Mouse (Mus musculus) intestine, postnatal 0 days (tissue): ENCODE data around the gene Smim23. TPM values are rescaled to one million over a fixed set of nuclear protein-coding genes. Genes with fewer than 3 reads are reported as not detected.
A peak's percentile ranks its signal among the peaks of the same experiment; 100 is the strongest.

Experiments
- ATAC-seq: fragments of 200-750 bp; cut with Nextera tagmentation; 2 replicates; pipeline ENCODE4 v1.8.0; 2017; ENCODE audit warnings: mild to moderate bottlenecking, moderate TSS enrichment, moderate library complexity
- H3K27ac ChIP-seq: fragments of 300-500 bp; sonication (generic); 2 replicates; pipeline ENCODE4 v1.5.1; 2014; ENCODE audit warnings: mild to moderate bottlenecking, low read depth, low read length, moderate library complexity
- H3K27me3 ChIP-seq: fragments of 300-500 bp; sonication (generic); replicated peaks from 2 replicates; pipeline ENCODE4 v1.6.1; 2014; ENCODE audit warnings: low read length, mixed read lengths; ENCODE audit not compliant: control insufficient read depth, insufficient read depth
- H3K36me3 ChIP-seq: fragments of 300-500 bp; sonication (generic); 2 replicates; pipeline ENCODE4 v1.6.1; 2014; ENCODE audit warnings: mild to moderate bottlenecking, moderate library complexity; ENCODE audit not compliant: control insufficient read depth, insufficient read depth
- H3K4me1 ChIP-seq: fragments of 300-500 bp; sonication (generic); replicated peaks from 2 replicates; pipeline ENCODE4 v1.6.1; 2014; ENCODE audit warnings: antibody characterized with exemption, low read length, mixed read lengths; ENCODE audit not compliant: control insufficient read depth, insufficient read depth
- H3K4me2 ChIP-seq: fragments of 300-500 bp; sonication (generic); replicated peaks from 2 replicates; pipeline ENCODE4 v1.6.1; 2014; ENCODE audit warnings: low read depth, mild to moderate bottlenecking, moderate library complexity
- H3K4me3 ChIP-seq: fragments of 300-500 bp; sonication (generic); 2 replicates; pipeline ENCODE4 v1.5.1; 2014; ENCODE audit warnings: low read depth, low read length
- H3K9ac ChIP-seq: fragments of 300-500 bp; sonication (generic); 2 replicates; pipeline ENCODE4 v1.6.1; 2014; ENCODE audit warnings: mild to moderate bottlenecking, low read depth, low read length
- H3K9me3 ChIP-seq: fragments of 300-500 bp; sonication (generic); 2 replicates; pipeline ENCODE4 v1.6.1; 2016; ENCODE audit warnings: mixed run types; ENCODE audit not compliant: control insufficient read depth
- CTCF ChIP-seq: sonication (generic); IDR thresholded peaks from 2 replicates; pipeline ENCODE4 v1.5.1; 2016; ENCODE audit warnings: low read depth, mild to moderate bottlenecking, control low read depth, antibody characterized with exemption, moderate library complexity
- WGBS: fragments of 180-500 bp; shearing (Covaris S2); extraction: QIAGEN DNeasy Blood & Tissue Kit; methylation state at CpG from one replicate; pipeline ENCODE4 v1.1.7; 2014; 5-methylcytosine and 5-hydroxymethylcytosine counted together
- polyA plus RNA-seq: library from polyadenylated mRNA; unstranded; fragments of >200 nt; fragmentation: Nextera tagmentation; extraction: Ambion mirVana; gene quantifications from 2 replicates; pipeline ENCODE4 v1.2.1, GENCODE M21; 2015

Smim23 gene
- polyA plus RNA-seq, 1 experiment from 2014 or later: not detected

- Histone ChIP-seq H3K36me3 (no peaks in the 10 kb centered on the region), H3K27ac (no peak overlapping the region), H3K27me3 (no peaks in the 10 kb centered on the region), H3K9me3 (no peaks in the 10 kb centered on the region), H3K4me2 (no peak overlapping the region), H3K4me1 (no peaks in the 10 kb centered on the region), H3K9ac (no peak overlapping the region), H3K4me3 (no peak overlapping the region)
- TF ChIP-seq CTCF: no peak
- WGBS: 84% methylated on average over 6 of the region's 6 CpGs
- ATAC-seq: no peak
Measured at GRCm38 (mm10) chr11:32785591-32786147, 38.7 kb downstream of the Smim23 start.

- ATAC-seq: no peak
Measured at GRCm38 (mm10) chr11:32782724-32783123, 41.7 kb downstream of the Smim23 start.

GRCm38 (mm10) chr11:32781633-32782404 lies 42.6 kb downstream of the Smim23 start:
- H3K36me3 ChIP-seq: no peaks in the 10 kb centered on the region
- H3K4me3 ChIP-seq: no peak overlapping the region
- 37% methylated on average over 2 of the region's 2 CpGs for WGBS
- H3K9ac ChIP-seq: no peak overlapping the region
- H3K4me2 ChIP-seq: no peak overlapping the region
- ATAC-seq: no peak
- no peak for TF ChIP-seq CTCF
- H3K4me1 ChIP-seq: no peaks in the 10 kb centered on the region
- no peak overlapping the region for H3K27ac ChIP-seq
- no peaks in the 10 kb centered on the region for H3K9me3 ChIP-seq
- H3K27me3 ChIP-seq: no peaks in the 10 kb centered on the region

More at GRCm38 (mm10) chr11:32782724-32783123, 41.7 kb downstream of the Smim23 start:
- Histone ChIP-seq H3K4me2 (no peak overlapping the region), H3K4me3 (no peak overlapping the region), H3K9ac (no peak overlapping the region), H3K4me1 (no peaks in the 10 kb centered on the region), H3K27me3 (no peaks in the 10 kb centered on the region), H3K9me3 (no peaks in the 10 kb centered on the region), H3K36me3 (no peaks in the 10 kb centered on the region), H3K27ac (no peak overlapping the region)
- TF ChIP-seq CTCF: no peak
- WGBS: 55% methylated on average over 3 of the region's 3 CpGs

GRCm38 (mm10) chr11:32780747-32781536 lies 43.5 kb downstream of the Smim23 start:
- ATAC-seq: no peak
- Histone ChIP-seq H3K9ac (no peak overlapping the region), H3K27me3 (no peaks in the 10 kb centered on the region), H3K27ac (no peak overlapping the region), H3K36me3 (no peaks in the 10 kb centered on the region), H3K4me2 (no peak overlapping the region), H3K9me3 (no peaks in the 10 kb centered on the region), H3K4me3 (no peak overlapping the region), H3K4me1 (no peaks in the 10 kb centered on the region)
- 40% methylated on average over 11 of the region's 11 CpGs for WGBS
- TF ChIP-seq CTCF: no peak

- no peak overlapping the region for H3K4me3 ChIP-seq
- ATAC-seq: no peak
- H3K9me3 ChIP-seq: no peaks in the 10 kb centered on the region
- no peak overlapping the region for H3K9ac ChIP-seq
- H3K27ac ChIP-seq: no peak overlapping the region
- no peak overlapping the region for H3K4me2 ChIP-seq
- TF ChIP-seq CTCF: peak; percentile 36
- no peaks in the 10 kb centered on the region for H3K27me3 ChIP-seq
- H3K4me1 ChIP-seq: no peaks in the 10 kb centered on the region
- H3K36me3 ChIP-seq: no peaks in the 10 kb centered on the region
- WGBS: 79% methylated on average over 12 of the region's 12 CpGs
Measured at GRCm38 (mm10) chr11:32768642-32769343, 55.6 kb downstream of the Smim23 start.

Other genes with a start within 250 kb of the Smim23 start
- 33.8 and 34.0 TPM in 2 replicates for gene Fbxw11, start 181.9 kb downstream of the Smim23 start, polyA plus RNA-seq